Mouse (Mus musculus) gastrocnemius, adult 2 months (tissue): Measurements from ENCODE around the gene Tchp. TPM values are rescaled to one million over a fixed set of nuclear protein-coding genes. Genes with fewer than 3 reads are reported as not detected.

Source experiments
- DNase-seq: peaks from one replicate; pipeline ENCODE4 v3.0.0; 2022
- H3K27ac ChIP-seq: fragments of 200-600 bp; 2 replicates; pipeline ENCODE4 v1.8.1; 2022; ENCODE audit warnings: mild to moderate bottlenecking
- H3K4me3 ChIP-seq: fragments of 200-600 bp; 2 replicates; pipeline ENCODE4 v1.8.1; 2022; ENCODE audit warnings: mild to moderate bottlenecking, moderate library complexity
- CTCF ChIP-seq: fragments of 200-600 bp; IDR thresholded peaks from 2 replicates; pipeline ENCODE4 v1.8.1; 2022; ENCODE audit warnings: antibody characterized with exemption, mild to moderate bottlenecking, moderate library complexity
- intact Hi-C: fragments of 180-260 bp; cut with DNase I; formaldehyde crosslinking; loops from one replicate; pipeline ENCODE4 v1.15.1; 2025
- long read RNA-seq, 2 experiments: library from polyadenylated mRNA; stranded (forward); transcript quantifications; one replicate each; pipeline ENCODE4 v2.0.0; 2021
- total RNA-seq, 2 experiments: library from RNA; stranded (reverse); gene quantifications; 2 replicates each; pipeline ENCODE4 v1.2.3; 2021

Gene Tchp
- total RNA-seq: 1 to 10 TPM; 3.6 to 3.8 TPM
- long read RNA-seq, experiment 1, transcript Tchp-201 (13 exons, 2,882 nt): major isoform, 6 of 8 reads
- long read RNA-seq, experiment 1, partial matches to known transcripts: 0 of 8 reads
- long read RNA-seq, experiment 1, other reads (novel, unspliced or antisense): 2 of 8 reads
- long read RNA-seq, experiment 2, transcript Tchp-201 (13 exons, 2,882 nt): major isoform, 12 of 18 reads
- long read RNA-seq, experiment 2, partial matches to known transcripts: 0 of 18 reads
- long read RNA-seq, experiment 2, other reads (novel, unspliced or antisense): 6 of 18 reads

- peak within 1 kb of the TSS; percentile 87 for H3K27ac ChIP-seq
- TF ChIP-seq CTCF: peak; percentile 80
- intact Hi-C loops: loop anchor here (2.0 kb wide), 1 partner anchor 67 kb away; the partner anchor contains the start of genes Ankrd13a and Git2
- DNase-seq: peak; percentile 96
- peak within 1 kb of the TSS; percentile 80 for H3K4me3 ChIP-seq
Observed at GRCm38 (mm10) chr5:114707265-114708068, at the start of gene Tchp. Gene Tchp, plus strand, starts transcription at chr5:114707760.

- Histone ChIP-seq H3K4me3 (peak within 1 kb of the TSS; percentile 77), H3K27ac (peak within 1 kb of the TSS; percentile 73)
- intact Hi-C loops: no loop called here
- DNase-seq: peak; percentile 44
- TF ChIP-seq CTCF: no peak
Observed at GRCm38 (mm10) chr5:114658255-114658654, 49.3 kb upstream of the Tchp start, which contains the start of gene Trpv4. Gene Trpv4, minus strand, starts transcription at chr5:114658421.

- no peak for DNase-seq
- no peak for TF ChIP-seq CTCF
- Histone ChIP-seq H3K4me3 (no peak overlapping the region), H3K27ac (peak overlapping the region; percentile 31; the same call in 1 of the 2 replicates)
- intact Hi-C loops: no loop called here
Observed at GRCm38 (mm10) chr5:114661029-114661428, 46.5 kb upstream of the Tchp start.

GRCm38 (mm10) chr5:114664139-114664538, 43.4 kb upstream of the Tchp start:
- intact Hi-C loops: no loop called here
- Histone ChIP-seq H3K4me3 (no peak overlapping the region), H3K27ac (no peak overlapping the region)
- TF ChIP-seq CTCF: no peak
- DNase-seq: no peak

- Histone ChIP-seq H3K4me3 (no peak overlapping the region), H3K27ac (no peak overlapping the region)
- TF ChIP-seq CTCF: no peak
- intact Hi-C loops: no loop called here
- peak; percentile 33 for DNase-seq
Observed at GRCm38 (mm10) chr5:114664750-114665149, 42.8 kb upstream of the Tchp start.

GRCm38 (mm10) chr5:114666659-114667058, 40.9 kb upstream of the Tchp start:
- H3K4me3 ChIP-seq: no peak overlapping the region
- DNase-seq: no peak
- no peak for TF ChIP-seq CTCF
- intact Hi-C loops: loop anchor here (1.0 kb wide), 1 partner anchor 27 kb away; no protein-coding TSS in a partner anchor
- H3K27ac ChIP-seq: peak overlapping the region; percentile 89; the same call in 1 of the 2 replicates

GRCm38 (mm10) chr5:114667228-114667856, 40.2 kb upstream of the Tchp start:
- Histone ChIP-seq H3K4me3 (peak overlapping the region; percentile 69), H3K27ac (peak overlapping the region; percentile 89)
- no peak; the same call in 1 of the 2 replicates for TF ChIP-seq CTCF
- peak; percentile 99 for DNase-seq
- intact Hi-C loops: loop anchor here (1.0 kb wide), 1 partner anchor 28 kb away; no protein-coding TSS in a partner anchor

- intact Hi-C loops: no loop called here
- Histone ChIP-seq H3K4me3 (no peak overlapping the region), H3K27ac (no peak overlapping the region)
- DNase-seq: peak; percentile 8
- no peak for TF ChIP-seq CTCF
Observed at GRCm38 (mm10) chr5:114669014-114669413, 38.5 kb upstream of the Tchp start.

GRCm38 (mm10) chr5:114673114-114673513, 34.4 kb upstream of the Tchp start:
- intact Hi-C loops: no loop called here
- no peak for TF ChIP-seq CTCF

GRCm38 (mm10) chr5:114674594-114674993, 33.0 kb upstream of the Tchp start:
- H3K4me3 ChIP-seq: no peak overlapping the region
- TF ChIP-seq CTCF: no peak
- no peak for DNase-seq
- no peak overlapping the region for H3K27ac ChIP-seq
- intact Hi-C loops: no loop called here

More at GRCm38 (mm10) chr5:114673114-114673513, 34.4 kb upstream of the Tchp start:
- H3K4me3 ChIP-seq: no peak overlapping the region
- DNase-seq: no peak
- H3K27ac ChIP-seq: no peak overlapping the region

GRCm38 (mm10) chr5:114679841-114680591, 27.5 kb upstream of the Tchp start:
- intact Hi-C loops: no loop called here
- no peak for TF ChIP-seq CTCF
- DNase-seq: peak; percentile 18
- peak overlapping the region; percentile 65 for H3K27ac ChIP-seq
- peak overlapping the region; percentile 15; the same call in 1 of the 2 replicates for H3K4me3 ChIP-seq
